Mouse (Mus musculus): ENCODE measurements around the gene Olfr1378. TPM values are rescaled to one million over a fixed set of nuclear protein-coding genes. Genes with fewer than 3 reads are reported as not detected.

Olfr1378 gene
- not detected in 2 replicates for polyA plus RNA-seq (2015; fragmentation: Nextera tagmentation; extraction: Ambion mirVana)

- H3K4me1 ChIP-seq (replicated peaks): no peaks in the 10 kb centered on the region
- H3K9ac ChIP-seq: no peak within 1 kb of the TSS
- no peaks in the 10 kb centered on the region for H3K36me3 ChIP-seq
- no peaks in the 10 kb centered on the region for H3K27me3 ChIP-seq
- no peak within 1 kb of the TSS for H3K4me2 ChIP-seq
- 86% methylated on average over 11 of the region's 11 CpGs for WGBS
- no peaks in the 10 kb centered on the region for H3K9me3 ChIP-seq
- H3K4me3 ChIP-seq: no peak within 1 kb of the TSS
- no peak within 1 kb of the TSS for H3K27ac ChIP-seq (replicated peaks)
- no peak for ATAC-seq (ENCODE audit: low read depth)
These were observed at the start of gene Olfr1378 for GRCm38 (mm10) chr11:50966230-50966629. Gene Olfr1378, plus strand, starts transcription at chr11:50966530.

DNA sequence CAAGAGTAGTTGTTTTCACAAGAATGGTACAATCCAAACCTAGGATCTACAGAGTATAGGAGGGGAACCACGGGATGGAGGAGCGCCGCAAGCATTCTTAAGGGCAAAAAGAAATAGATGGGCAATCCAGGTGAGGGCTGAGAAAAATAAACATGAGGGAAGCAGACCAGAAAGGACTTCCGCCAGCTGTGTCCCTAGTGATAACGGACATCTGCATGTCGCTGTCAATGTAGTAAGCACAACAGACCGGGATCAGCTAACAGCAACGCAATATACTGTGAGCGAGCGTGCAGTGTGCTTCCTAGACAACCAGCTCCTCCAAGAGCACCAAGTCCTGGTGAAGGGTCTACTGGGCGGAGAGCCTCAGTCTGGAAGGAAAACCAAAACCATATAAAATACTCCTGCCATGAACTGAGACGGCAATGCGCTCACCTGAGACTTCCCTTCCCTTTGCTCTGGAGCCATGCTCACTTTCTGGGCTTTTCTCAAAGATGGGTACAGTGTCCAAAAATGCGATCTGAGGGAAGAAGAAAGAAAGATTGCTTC lies 35.8 kb upstream of the Olfr1378 start:
- peak overlapping the region; percentile 60 for H3K4me3 ChIP-seq
- H3K4me1 ChIP-seq (replicated peaks): peaks cover 13% of the 10 kb centered on the region
- 31% methylated on average over 14 of the region's 14 CpGs for WGBS
- no peaks in the 10 kb centered on the region for H3K9me3 ChIP-seq
- peak overlapping the region; percentile 84 for H3K9ac ChIP-seq
- H3K27me3 ChIP-seq: no peaks in the 10 kb centered on the region
- H3K4me2 ChIP-seq: peak overlapping the region; percentile 90
- ATAC-seq (ENCODE audit: low read depth): no peak
- H3K36me3 ChIP-seq: no peaks in the 10 kb centered on the region; the same call in 1 of the 2 replicates
- peak overlapping the region; percentile 82 for H3K27ac ChIP-seq (replicated peaks)

GRCm38 (mm10) chr11:50931021-50931420 lies 35.3 kb upstream of the Olfr1378 start:
- Histone ChIP-seq H3K4me1 (replicated peaks) (peaks cover 13% of the 10 kb centered on the region), H3K9ac (peak overlapping the region; percentile 84), H3K27me3 (no peaks in the 10 kb centered on the region), H3K27ac (replicated peaks) (peak overlapping the region; percentile 82), H3K4me2 (peak overlapping the region; percentile 90), H3K4me3 (peak overlapping the region; percentile 60), H3K9me3 (no peaks in the 10 kb centered on the region), H3K36me3 (no peaks in the 10 kb centered on the region; the same call in 1 of the 2 replicates)
- ATAC-seq (ENCODE audit: low read depth): peak; percentile 80
- 2% methylated on average over 16 of the region's 16 CpGs for WGBS

GRCm38 (mm10) chr11:50931451-50931866 lies 34.9 kb upstream of the Olfr1378 start, which contains the start of gene Zfp354b:
Gene Zfp354b, minus strand, starts transcription at chr11:50931633.
- ATAC-seq (ENCODE audit: low read depth): peak; percentile 96
- H3K27me3 ChIP-seq: no peaks in the 10 kb centered on the region

DNA sequence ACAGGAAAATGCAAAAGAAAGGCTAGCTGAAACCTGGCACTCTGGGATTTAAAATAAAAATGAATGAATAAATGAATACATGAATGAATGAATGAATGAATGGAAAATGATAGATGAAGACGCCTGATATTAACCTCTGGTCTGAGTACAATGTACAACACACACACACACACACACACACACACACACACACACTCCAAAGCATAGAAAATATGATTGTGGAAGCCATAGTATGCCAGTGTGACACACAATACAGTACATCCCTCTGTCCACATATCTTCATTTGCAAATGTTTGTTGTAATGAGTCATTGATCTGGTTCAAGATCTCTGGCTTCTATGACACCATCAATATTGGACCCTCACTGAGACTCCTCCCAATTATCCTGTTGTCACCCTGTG lies 34.3 kb upstream of the Olfr1378 start:
- H3K4me3 ChIP-seq: peak overlapping the region; percentile 60
- no peaks in the 10 kb centered on the region; the same call in 1 of the 2 replicates for H3K36me3 ChIP-seq
- 75% methylated on average over 1 of the region's 1 CpGs for WGBS
- 0 out of 2 replicates have a peak overlapping the region, but pooled peaks have one; percentile 84 for H3K9ac ChIP-seq
- H3K4me1 ChIP-seq (replicated peaks): peaks cover 13% of the 10 kb centered on the region
- H3K27me3 ChIP-seq: no peaks in the 10 kb centered on the region
- peak; percentile 63 for ATAC-seq (ENCODE audit: low read depth)
- peak overlapping the region; percentile 70 for H3K27ac ChIP-seq (replicated peaks)
- no peaks in the 10 kb centered on the region for H3K9me3 ChIP-seq
- peak overlapping the region; percentile 90 for H3K4me2 ChIP-seq

More at GRCm38 (mm10) chr11:50931451-50931866, 34.9 kb upstream of the Olfr1378 start, which contains the start of gene Zfp354b:
- peak within 1 kb of the TSS; percentile 84 for H3K9ac ChIP-seq
- peak within 1 kb of the TSS; percentile 60 for H3K4me3 ChIP-seq
- peak within 1 kb of the TSS; percentile 82 for H3K27ac ChIP-seq (replicated peaks)
- no peaks in the 10 kb centered on the region; the same call in 1 of the 2 replicates for H3K36me3 ChIP-seq
- WGBS: under 1% methylated on average over 18 of the region's 18 CpGs
- no peaks in the 10 kb centered on the region for H3K9me3 ChIP-seq
- peak within 1 kb of the TSS; percentile 90 for H3K4me2 ChIP-seq
- H3K4me1 ChIP-seq (replicated peaks): peaks cover 13% of the 10 kb centered on the region

GRCm38 (mm10) chr11:50938435-50938834 lies 27.9 kb upstream of the Olfr1378 start:
- no peak for ATAC-seq (ENCODE audit: low read depth)
- H3K36me3 ChIP-seq: no peaks in the 10 kb centered on the region
- H3K27ac ChIP-seq (replicated peaks): no peak overlapping the region
- H3K4me1 ChIP-seq (replicated peaks): no peaks in the 10 kb centered on the region
- H3K9me3 ChIP-seq: no peaks in the 10 kb centered on the region
- H3K4me2 ChIP-seq: no peak overlapping the region
- H3K9ac ChIP-seq: no peak overlapping the region
- no peak overlapping the region for H3K4me3 ChIP-seq
- WGBS: 79% methylated on average over 8 of the region's 8 CpGs
- no peaks in the 10 kb centered on the region for H3K27me3 ChIP-seq

DNA sequence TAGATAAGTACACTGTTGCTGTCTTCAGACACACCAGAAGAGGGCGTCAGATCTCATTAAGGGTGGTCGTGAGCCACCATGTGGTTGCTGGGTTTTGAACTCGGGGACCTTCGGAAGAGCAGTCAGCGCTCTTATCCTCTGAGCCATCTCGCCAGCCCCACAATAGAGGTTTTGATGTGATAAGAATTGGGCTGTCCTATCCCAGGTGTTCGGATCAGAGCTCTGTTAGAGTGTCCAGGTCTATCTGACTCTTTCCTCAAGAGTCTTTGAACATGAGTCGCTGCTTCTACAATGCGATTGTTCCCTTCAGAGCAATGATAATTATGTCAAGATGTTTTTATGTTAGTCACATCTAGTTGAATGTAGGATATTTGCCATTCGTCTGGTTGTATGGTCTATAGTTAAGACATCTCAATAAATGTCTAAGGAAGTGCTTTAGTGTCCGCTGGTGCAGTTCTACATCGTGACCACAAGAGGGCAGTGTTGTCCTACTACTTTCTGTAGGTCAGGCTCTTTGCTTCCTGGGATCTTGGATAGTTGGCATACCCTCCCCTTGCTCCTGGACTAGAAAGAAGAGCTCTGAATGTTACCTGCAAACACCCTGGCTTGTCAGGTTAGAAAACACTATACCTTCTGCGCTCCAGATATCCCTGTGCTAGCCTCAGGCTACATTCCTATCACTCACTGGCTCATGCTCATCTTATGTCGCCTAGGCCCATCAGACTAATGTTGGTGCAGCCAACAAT lies 26.5 kb upstream of the Olfr1378 start:
- peak; percentile 63 for ATAC-seq (ENCODE audit: low read depth)
- Histone ChIP-seq H3K36me3 (no peaks in the 10 kb centered on the region), H3K9ac (no peak overlapping the region), H3K27me3 (no peaks in the 10 kb centered on the region), H3K27ac (replicated peaks) (no peak overlapping the region), H3K4me1 (replicated peaks) (no peaks in the 10 kb centered on the region), H3K4me2 (no peak overlapping the region), H3K4me3 (no peak overlapping the region), H3K9me3 (no peaks in the 10 kb centered on the region)
- 36% methylated on average over 14 of the region's 14 CpGs for WGBS

DNA sequence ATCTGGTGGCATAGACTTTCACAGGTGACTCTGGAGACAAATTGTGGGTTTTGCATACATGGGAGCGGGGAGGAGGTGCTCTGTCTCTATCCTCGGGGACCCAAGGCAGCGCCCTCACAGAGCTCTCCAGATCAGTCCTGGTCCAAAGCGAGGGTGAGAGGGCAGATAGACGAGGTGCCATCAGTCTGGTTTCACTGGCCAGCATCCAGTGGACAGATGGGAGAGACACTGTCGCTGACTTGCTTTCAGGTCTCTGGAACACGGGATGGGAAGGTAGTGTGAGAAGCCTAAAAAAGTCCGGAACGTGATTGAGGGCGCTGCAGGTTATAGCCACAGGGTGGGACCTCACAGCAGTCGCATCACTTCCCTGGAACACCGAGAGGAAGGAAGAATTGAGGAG lies 23.9 kb upstream of the Olfr1378 start:
- H3K9me3 ChIP-seq: no peaks in the 10 kb centered on the region
- no peaks in the 10 kb centered on the region for H3K27me3 ChIP-seq
- H3K27ac ChIP-seq (replicated peaks): no peak overlapping the region
- H3K4me2 ChIP-seq: no peak overlapping the region
- no peak overlapping the region for H3K9ac ChIP-seq
- 72% methylated on average over 12 of the region's 12 CpGs for WGBS
- ATAC-seq (ENCODE audit: low read depth): no peak
- H3K36me3 ChIP-seq: no peaks in the 10 kb centered on the region
- no peaks in the 10 kb centered on the region for H3K4me1 ChIP-seq (replicated peaks)
- H3K4me3 ChIP-seq: no peak overlapping the region

GRCm38 (mm10) chr11:50943506-50943905 lies 22.8 kb upstream of the Olfr1378 start, which contains the start of gene 4933414I15Rik:
Gene 4933414I15Rik, minus strand, starts transcription at chr11:50943765.
- H3K36me3 ChIP-seq: no peaks in the 10 kb centered on the region
- H3K4me2 ChIP-seq: no peak within 1 kb of the TSS
- no peak within 1 kb of the TSS for H3K9ac ChIP-seq
- 80% methylated on average over 14 of the region's 14 CpGs for WGBS
- no peak within 1 kb of the TSS for H3K27ac ChIP-seq (replicated peaks)
- no peak within 1 kb of the TSS for H3K4me3 ChIP-seq
- H3K9me3 ChIP-seq: no peaks in the 10 kb centered on the region
- H3K4me1 ChIP-seq (replicated peaks): no peaks in the 10 kb centered on the region
- no peak for ATAC-seq (ENCODE audit: low read depth)
- no peaks in the 10 kb centered on the region for H3K27me3 ChIP-seq

DNA sequence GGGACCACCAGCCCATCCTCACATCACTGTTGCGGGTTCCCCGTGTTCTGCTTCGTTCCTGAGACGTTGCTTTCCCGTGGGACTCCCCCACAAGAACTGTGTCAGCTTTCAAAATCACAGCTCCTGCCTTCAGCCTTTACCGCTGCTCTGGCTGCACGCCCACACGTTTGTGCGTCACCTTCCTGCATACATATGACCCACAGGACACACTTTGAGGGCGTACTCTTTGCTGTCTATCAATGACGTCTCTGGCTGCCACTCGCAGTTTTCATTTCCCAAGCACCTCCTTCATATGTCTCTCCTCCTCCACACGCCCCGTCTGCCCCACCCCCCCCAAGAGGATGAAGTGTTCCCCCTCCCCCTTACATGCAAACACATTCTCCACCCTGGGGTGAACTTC lies 14.0 kb upstream of the Olfr1378 start:
- Histone ChIP-seq H3K9ac (no peak overlapping the region), H3K27me3 (no peaks in the 10 kb centered on the region), H3K27ac (replicated peaks) (no peak overlapping the region), H3K4me2 (no peak overlapping the region), H3K4me1 (replicated peaks) (no peaks in the 10 kb centered on the region), H3K9me3 (no peaks in the 10 kb centered on the region), H3K4me3 (no peak overlapping the region), H3K36me3 (no peaks in the 10 kb centered on the region)
- no peak for ATAC-seq (ENCODE audit: low read depth)
- WGBS: 80% methylated on average over 14 of the region's 14 CpGs

DNA sequence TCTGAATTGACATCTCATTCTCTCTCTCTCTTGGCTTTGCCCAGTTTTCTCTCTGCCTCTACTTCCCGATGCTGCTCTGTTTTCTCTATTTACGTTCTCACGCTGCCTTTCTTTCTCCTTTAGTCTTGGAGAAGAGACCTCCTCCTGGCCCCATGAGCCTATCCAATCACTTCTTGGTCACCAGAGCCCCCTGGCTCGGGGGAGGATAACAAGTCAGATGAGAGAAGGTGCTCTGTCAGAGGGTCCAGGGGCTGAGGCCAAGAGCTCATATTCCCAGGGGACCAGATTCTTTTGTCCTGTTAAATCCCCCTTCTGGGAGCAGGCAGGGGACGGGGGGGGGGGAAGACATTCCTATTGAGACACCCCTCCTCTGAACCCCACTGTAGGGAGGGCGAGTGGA lies 12.7 kb upstream of the Olfr1378 start, which contains the start of gene Prop1:
Gene Prop1, minus strand, starts transcription at position 101 of the 400 bp plus-strand sequence.
- H3K9ac ChIP-seq: no peak within 1 kb of the TSS
- no peak for ATAC-seq (ENCODE audit: low read depth)
- H3K27ac ChIP-seq (replicated peaks): no peak within 1 kb of the TSS
- no peaks in the 10 kb centered on the region for H3K27me3 ChIP-seq
- H3K9me3 ChIP-seq: no peaks in the 10 kb centered on the region
- no peak within 1 kb of the TSS for H3K4me3 ChIP-seq
- 65% methylated on average over 6 of the region's 6 CpGs for WGBS
- no peak within 1 kb of the TSS for H3K4me2 ChIP-seq
- no peaks in the 10 kb centered on the region for H3K36me3 ChIP-seq
- H3K4me1 ChIP-seq (replicated peaks): no peaks in the 10 kb centered on the region

- no peak for ATAC-seq (ENCODE audit: low read depth)
- Histone ChIP-seq H3K9ac (no peak overlapping the region), H3K4me3 (no peak overlapping the region), H3K36me3 (no peaks in the 10 kb centered on the region), H3K27ac (replicated peaks) (no peak overlapping the region), H3K4me1 (replicated peaks) (no peaks in the 10 kb centered on the region), H3K27me3 (no peaks in the 10 kb centered on the region), H3K9me3 (no peaks in the 10 kb centered on the region), H3K4me2 (no peak overlapping the region)
- 88% methylated on average over 2 of the region's 2 CpGs for WGBS
These were observed 1.4 kb upstream of the Olfr1378 start for GRCm38 (mm10) chr11:50964886-50965285.

All from neural tube, embryonic 13.5 days (tissue).